Mouse (Mus musculus): ENCODE data around the gene Aldh1l1.

- TF ChIP-seq POLR2A (IDR thresholded peaks at IDR 0.05; ENCODE audit: low read depth, low read length) (no peak), CTCF (IDR thresholded peaks at IDR 0.05; ENCODE audit: extremely low read depth, insufficient read length, insufficient replicate concordance, low read depth, low read length) (no peak)
These were observed 15.2 kb downstream of the Aldh1l1 start for GRCm38 (mm10) chr6:90501222-90501940.
